Mouse (Mus musculus) kidney, adult 10 weeks (tissue): ENCODE data around the gene Olfr1386. TPM values are rescaled to one million over a fixed set of nuclear protein-coding genes. Genes with fewer than 3 reads are reported as not detected.

Source experiments
- polyA plus RNA-seq: library from polyadenylated mRNA; stranded (reverse); fragments of 350-450 nt; fragmentation: Illumina TruSeq; extraction: RNeasy Lipid Tissue Mini Kit (QIAGEN cat#74804); gene quantifications from one replicate; pipeline ENCODE4 v1.2.3, GENCODE M21; 2014; ENCODE audit warnings: low read depth, low replicate concordance

The Olfr1386 gene
- polyA plus RNA-seq = not detected

DNA sequence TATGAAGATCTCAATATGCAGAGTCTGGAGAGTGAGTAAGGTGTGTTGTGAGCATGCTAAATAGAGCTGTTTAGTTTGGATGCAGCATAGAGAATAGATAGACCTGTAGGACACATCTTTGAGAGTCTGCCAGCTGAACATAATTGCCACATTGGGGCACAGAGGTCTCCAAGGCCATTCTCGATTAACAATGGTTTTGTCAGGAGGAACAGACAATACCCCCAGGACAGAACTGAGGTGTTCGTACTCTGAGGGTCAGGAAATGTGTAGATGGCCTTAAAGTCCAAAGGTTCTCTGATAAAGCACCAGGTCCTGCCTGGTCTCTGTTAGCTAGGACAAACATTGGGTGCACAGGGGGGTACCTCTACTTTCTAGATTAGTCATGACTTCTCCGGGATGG lies at the start of gene Olfr1386:
Olfr1386 (plus strand) TSS at position 301 of the 400 bp plus-strand sequence.

DNA sequence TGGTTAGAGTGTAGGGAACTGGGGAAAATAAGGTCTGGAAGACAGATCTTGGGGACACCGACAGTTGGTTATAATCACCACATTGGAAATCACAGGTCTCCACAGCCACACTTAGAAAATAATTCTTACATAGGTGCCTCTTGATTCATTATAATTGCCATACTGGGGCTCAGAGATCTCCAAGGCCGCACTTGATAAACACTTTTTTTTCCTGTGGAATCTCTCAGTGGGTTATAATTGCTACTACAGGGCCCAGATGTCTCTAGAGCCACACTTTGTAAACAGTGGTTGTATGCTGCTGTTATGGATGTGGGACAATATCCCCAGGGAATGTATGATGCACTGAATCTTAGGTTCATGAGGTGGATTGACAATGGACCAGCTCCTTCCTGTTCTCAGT lies 42.1 kb upstream of the Olfr1386 start, which contains the start of gene Olfr1389:
Olfr1389 (plus strand) TSS at position 301 of the 400 bp plus-strand sequence.

DNA sequence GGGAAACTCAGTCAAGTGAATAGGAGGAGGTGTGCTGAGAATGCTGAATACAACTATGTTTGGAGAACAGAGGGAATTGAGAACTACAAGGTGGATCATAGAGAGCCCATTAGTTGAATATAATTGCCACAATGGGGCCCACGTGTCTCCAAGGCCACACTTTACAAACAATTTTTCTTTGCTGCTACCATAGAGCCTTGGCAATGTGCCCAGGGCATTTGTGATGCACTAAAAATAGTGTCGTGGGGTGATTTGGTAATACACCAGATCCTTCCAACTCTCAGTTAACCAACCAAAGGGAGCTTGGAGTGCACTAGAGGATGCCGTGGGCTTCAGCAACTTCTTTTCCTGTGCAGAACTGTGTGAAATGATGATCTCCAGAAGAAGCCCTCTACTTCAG lies 28.4 kb upstream of the Olfr1386 start, which contains the start of gene Olfr1388:
Olfr1388 (plus strand) TSS at position 214 of the 400 bp plus-strand sequence.

DNA sequence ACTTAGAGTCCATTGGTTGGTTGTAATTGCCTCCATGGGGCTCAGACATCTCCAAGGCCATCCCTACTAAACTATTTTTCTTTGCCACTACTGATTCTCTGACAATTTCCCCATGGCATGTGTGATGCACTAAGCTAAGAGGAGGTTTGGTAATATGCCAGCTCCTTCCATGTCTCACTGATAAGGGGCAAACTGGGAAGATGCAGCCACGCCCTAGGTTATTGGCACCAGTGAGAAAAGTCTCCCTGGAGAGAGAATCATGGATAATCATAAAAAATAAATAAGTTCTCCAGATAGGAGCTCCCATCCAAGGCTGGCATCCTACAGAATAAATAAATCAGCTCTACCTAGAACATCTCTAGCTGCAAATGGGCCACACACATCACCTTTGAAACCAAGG lies 9.8 kb upstream of the Olfr1386 start, which contains the start of gene Olfr1387:
Olfr1387 (plus strand) TSS at position 301 of the 400 bp plus-strand sequence.

DNA sequence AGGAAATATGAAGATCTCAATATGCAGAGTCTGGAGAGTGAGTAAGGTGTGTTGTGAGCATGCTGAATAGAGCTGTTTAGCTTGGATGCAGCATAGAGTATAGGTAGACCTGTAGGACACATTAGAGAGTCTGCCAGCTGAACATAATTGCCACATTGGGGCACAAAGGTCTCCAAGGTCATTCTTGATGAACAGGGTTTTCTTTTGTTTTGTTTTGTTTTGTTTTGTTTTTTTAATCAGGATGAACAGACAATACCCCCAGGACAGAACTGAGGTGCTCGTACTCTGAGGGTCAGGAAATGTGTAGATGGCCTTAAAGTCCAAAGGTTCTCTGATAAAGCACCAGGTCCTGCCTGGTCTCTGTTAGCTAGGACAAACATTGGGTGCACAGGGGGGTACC lies 23.9 kb downstream of the Olfr1386 start, which contains the start of gene Olfr1385:
Olfr1385 (plus strand) TSS at position 301 of the 400 bp plus-strand sequence.

DNA sequence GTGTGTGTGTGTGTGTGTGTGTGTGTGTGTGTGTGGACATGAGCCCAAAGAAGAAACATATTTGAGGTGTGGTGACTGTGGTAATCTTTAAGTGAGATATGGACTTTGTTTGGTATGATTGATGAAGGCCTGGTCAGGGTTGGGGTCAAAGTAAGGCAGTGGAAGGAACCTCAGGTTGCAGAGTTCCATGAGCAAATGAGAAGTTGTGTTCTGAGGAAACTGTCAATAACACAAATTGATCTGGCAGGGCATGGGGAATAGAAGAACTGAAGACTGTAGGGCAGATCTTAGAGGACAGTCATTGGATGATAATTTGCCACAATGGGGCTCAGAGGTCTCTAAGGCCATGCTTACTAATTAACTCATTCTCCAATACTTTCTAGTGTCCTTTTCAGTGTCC lies 54.5 kb downstream of the Olfr1386 start, which contains the start of gene Olfr1383:
Olfr1383 (plus strand) TSS at position 301 of the 400 bp plus-strand sequence.

Other genes with a start within 250 kb of the Olfr1386 start
- gene Mgat1, start 220.9 kb upstream of the Olfr1386 start, polyA plus RNA-seq = 38.5 TPM
- 1.4 TPM for gene Olfr1393, start 186.7 kb upstream of the Olfr1386 start, polyA plus RNA-seq
- 0.24 TPM for gene Olfr1392, start 179.8 kb upstream of the Olfr1386 start, polyA plus RNA-seq
- not detected for gene Olfr10, start 160.3 kb upstream of the Olfr1386 start, polyA plus RNA-seq
- not detected for gene Olfr1391, start 142.3 kb upstream of the Olfr1386 start, polyA plus RNA-seq
- not detected for gene Olfr1390, start 129.9 kb upstream of the Olfr1386 start, polyA plus RNA-seq
- not detected for gene Olfr1389, start 42.0 kb upstream of the Olfr1386 start, polyA plus RNA-seq
- gene Olfr1388, start 28.4 kb upstream of the Olfr1386 start, polyA plus RNA-seq = not detected
- gene Olfr1387, start 9.7 kb upstream of the Olfr1386 start, polyA plus RNA-seq = not detected
- not detected for gene Olfr1385, start 24.0 kb downstream of the Olfr1386 start, polyA plus RNA-seq
- not detected for gene Olfr1384, start 41.7 kb downstream of the Olfr1386 start, polyA plus RNA-seq
- not detected for gene Olfr1383, start 54.6 kb downstream of the Olfr1386 start, polyA plus RNA-seq
- not detected for gene Olfr1382, start 63.2 kb downstream of the Olfr1386 start, polyA plus RNA-seq
- gene Olfr1381, start 78.4 kb downstream of the Olfr1386 start, polyA plus RNA-seq = not detected
- gene Olfr1380, start 91.8 kb downstream of the Olfr1386 start, polyA plus RNA-seq = not detected
- gene Flt4, start 144.2 kb downstream of the Olfr1386 start, polyA plus RNA-seq = 1.3 TPM
- not detected for gene Scgb3a1, start 198.6 kb downstream of the Olfr1386 start, polyA plus RNA-seq
- 163 TPM for gene Cnot6, start 247.7 kb downstream of the Olfr1386 start, polyA plus RNA-seq